Mouse (Mus musculus): Measurements from ENCODE around the gene Dusp5.

DNA sequence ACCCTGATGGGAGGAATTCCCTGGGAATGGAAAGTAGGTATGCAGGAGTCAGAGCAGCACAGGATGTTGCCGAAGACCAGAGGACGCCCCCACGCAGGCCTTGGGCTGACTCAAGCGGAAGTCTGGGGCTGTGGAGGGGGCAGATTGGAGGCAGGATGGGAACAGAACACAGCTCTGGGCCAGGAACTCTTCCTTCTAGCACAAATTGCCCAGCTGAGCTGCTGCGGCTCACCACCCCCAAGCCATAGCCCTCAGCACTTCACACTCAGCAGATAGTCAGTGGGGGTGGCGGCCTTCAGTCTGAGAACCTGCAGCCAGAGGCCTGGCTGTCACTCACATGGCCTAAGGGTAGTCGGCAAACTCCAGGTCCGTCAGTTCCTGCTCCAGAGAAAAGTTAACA is 21.4 kb upstream of the Dusp5 start:
- TF ChIP-seq CTCF (IDR thresholded peaks at IDR 0.05; ENCODE audit: control insufficient read depth, insufficient read depth, insufficient read length) = no peak
- TF ChIP-seq MAX (IDR thresholded peaks at IDR 0.05) = no peak
- TF ChIP-seq USF1 (IDR thresholded peaks at IDR 0.05; ENCODE audit: low read depth) = no peak
- TF ChIP-seq CEBPB (IDR thresholded peaks at IDR 0.05; ENCODE audit: low read depth) = no peak
- no peak for TF ChIP-seq MYOG (IDR thresholded peaks at IDR 0.05; ENCODE audit: control insufficient read depth, extremely low read depth, insufficient read length)
- TF ChIP-seq MYOD1 (IDR thresholded peaks at IDR 0.05; ENCODE audit: control insufficient read depth, insufficient read length, low read depth) = no peak
